Mouse (Mus musculus) stomach, postnatal 0 days (tissue): ENCODE measurements around the gene Phactr3.

Experiments used
- CTCF ChIP-seq: IDR thresholded peaks from 2 replicates; pipeline ENCODE4 v1.5.1; 2016; ENCODE audit warnings: antibody characterized with exemption, low read depth, mild to moderate bottlenecking, moderate library complexity
- EP300 ChIP-seq: optimal IDR thresholded peaks from 2 replicates; pipeline ENCODE3; 2016; ENCODE audit warnings: antibody characterized with exemption

GRCm38 (mm10) chr2:178089586-178089985, 29.2 kb upstream of the Phactr3 start:
- no peak for TF ChIP-seq CTCF
- TF ChIP-seq EP300: no peak
